ENCODE assay signal across 29 mouse cellular contexts in the genomic region with DNA sequence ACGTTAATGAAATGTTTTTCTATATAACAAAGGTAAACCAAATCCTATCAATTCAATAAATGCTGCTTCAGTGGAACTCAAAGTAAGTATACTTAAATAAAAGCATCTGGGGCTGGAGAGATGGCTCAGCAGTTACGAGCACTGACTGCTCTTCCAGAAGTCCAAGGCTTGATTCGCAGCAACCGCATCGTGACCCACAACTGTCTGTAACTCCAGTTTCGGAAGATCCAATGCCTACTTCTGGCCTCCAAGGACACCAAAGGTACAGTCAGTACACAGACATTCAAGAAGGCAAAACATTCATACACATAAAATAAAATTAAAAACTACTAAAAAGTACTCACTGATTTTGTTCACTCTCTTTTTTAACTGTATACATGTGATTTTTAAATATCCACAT. TPM values are rescaled to one million over a fixed set of nuclear protein-coding genes. Genes with fewer than 3 reads are reported as not detected.
"Had no signal": no experiment of that assay in that cellular context is flagged by ENCODE, and none has a peak within 500 bp of the region (broad histone marks: within the 10 kb centered on the region; RNA-seq: fewer than 3 reads in every experiment).

No protein-coding gene starts in this region.

- H3K9me3 ChIP-seq: heart, embryonic 10.5 days; heart, embryonic 12.5 days; intestine, embryonic 15.5 days; limb, embryonic 10.5 days; limb, embryonic 12.5 days had no signal

- H3K27ac ChIP-seq: intestine, embryonic 15.5 days; left cerebral cortex, adult 2 months; limb, embryonic 10.5 days; limb, embryonic 12.5 days; liver, embryonic 14.5 days had no signal

- DNase-seq: gastrocnemius, adult 2 months; gastrocnemius, postnatal 10 days; gastrocnemius, postnatal 25 days; heart, postnatal 10 days; heart, postnatal 4 days; kidney, adult 18-20 months; kidney, adult 8-10 months; kidney, postnatal 10 days; kidney, postnatal 25 days; kidney, postnatal 4 days had no signal

- H3K9ac ChIP-seq: heart, embryonic 12.5 days; intestine, embryonic 15.5 days; limb, embryonic 12.5 days; liver, embryonic 14.5 days had no signal

- H3K36me3 ChIP-seq: intestine, embryonic 15.5 days had no signal

- H3K4me2 ChIP-seq: heart, embryonic 12.5 days; intestine, embryonic 15.5 days; limb, embryonic 12.5 days had no signal

- H3K4me3 ChIP-seq: gastrocnemius, adult 2 months; heart, embryonic 10.5 days; heart, embryonic 12.5 days; intestine, embryonic 15.5 days; layer of hippocampus, adult 2 months; left cerebral cortex, adult 2 months; limb, embryonic 10.5 days; limb, embryonic 12.5 days had no signal

- ATAC-seq: hindbrain, embryonic 16.5 days; intestine, embryonic 15.5 days; intestine, postnatal 0 days had no signal

- H3K27me3 ChIP-seq: heart, embryonic 12.5 days; intestine, embryonic 15.5 days; limb, embryonic 12.5 days had no signal

RNA-seq across cellular contexts. Expression of a gene that starts 51.0 kb away (rescaled TPM):
- total RNA-seq: gastrocnemius, postnatal 10 days; gastrocnemius, postnatal 25 days; granulocyte monocyte progenitor cell, adult 5-6 weeks; left cerebral cortex, adult 2 months; left cerebral cortex, postnatal 14 days; left cerebral cortex, postnatal 36 days; liver, adult 2 months had no signal
- polyA plus RNA-seq: frontal cortex, adult 2 months; hindbrain, embryonic 16.5 days; inflammation-experienced regulatory T-cells, adult 6 months; intestine, embryonic 15.5 days; intestine, postnatal 0 days; kidney, embryonic 14.5 days; kidney, embryonic 16.5 days; limb, embryonic 10.5 days; liver, adult 2 months; liver, embryonic 14.5 days; liver, embryonic 16.5 days had no signal
